Mouse (Mus musculus) brain, embryonic 18.5 days (tissue): ENCODE measurements at regions not wholly inside any gene's neighbourhood (a gene's known extent, or its start where the extent isn't known, plus 50 kb on each side); places are given as distances from the start of the nearest gene placed in this dataset.
A peak's percentile ranks its signal among the peaks of the same experiment; 100 is the strongest.

Experiments
- DNase-seq: peaks from one replicate; pipeline ENCODE4 v3.0.0-alpha.2; 2012; ENCODE audit warnings: low read depth, low spot score

GRCm38 (mm10) chr17:93260366-93261205 lies 61.8 kb downstream of the Adcyap1 start:
- peak; percentile 3 for DNase-seq

- no peak for DNase-seq
Observed at GRCm38 (mm10) chr17:93261206-93261504, 62.3 kb downstream of the Adcyap1 start.

GRCm38 (mm10) chr17:93306121-93306520 lies 107.3 kb downstream of the Adcyap1 start:
- DNase-seq, result no peak

GRCm38 (mm10) chr17:93312139-93312538 lies 113.3 kb downstream of the Adcyap1 start:
- no peak for DNase-seq

- DNase-seq, result no peak
Observed at GRCm38 (mm10) chr17:93312640-93313309, 114.0 kb downstream of the Adcyap1 start.

GRCm38 (mm10) chr17:93313310-93313688 lies 114.5 kb downstream of the Adcyap1 start:
- no peak for DNase-seq

- DNase-seq, result no peak
Observed at GRCm38 (mm10) chr17:93314144-93314543, 115.3 kb downstream of the Adcyap1 start.

GRCm38 (mm10) chr17:93321482-93321881 lies 122.7 kb downstream of the Adcyap1 start:
- no peak for DNase-seq

- no peak for DNase-seq
Observed at GRCm38 (mm10) chr17:93337576-93337975, 138.8 kb downstream of the Adcyap1 start.

GRCm38 (mm10) chr17:93355238-93355637 lies 156.4 kb downstream of the Adcyap1 start:
- DNase-seq, result no peak

GRCm38 (mm10) chr17:93362926-93363325 lies 164.1 kb downstream of the Adcyap1 start:
- DNase-seq, result peak; percentile 54

- DNase-seq, result no peak
Observed at GRCm38 (mm10) chr17:93377453-93378091, 178.8 kb downstream of the Adcyap1 start.

GRCm38 (mm10) chr17:93379789-93380398 lies 181.1 kb downstream of the Adcyap1 start:
- DNase-seq, result no peak

- no peak for DNase-seq
Observed at GRCm38 (mm10) chr17:93390256-93390655, 191.4 kb downstream of the Adcyap1 start.

- DNase-seq, result no peak
Observed at GRCm38 (mm10) chr17:93409329-93409728, 210.5 kb downstream of the Adcyap1 start.
